Mouse (Mus musculus) Muller cell, postnatal 12 days (primary cell): ENCODE measurements at regions not wholly inside any gene's neighbourhood (a gene's known extent, or its start where the extent isn't known, plus 50 kb on each side); places are given as distances from the start of the nearest gene placed in this dataset.
"Not testable (repeated sequence)": the region's sequence is repeated elsewhere in the genome, so short reads cannot be mapped to it uniquely, and the experiment has no call there.

Source experiments
- DNase-seq: peaks from one replicate; pipeline ENCODE4 v3.0.0-alpha.2; 2015; ENCODE audit errors: inconsistent ontology term

DNA sequence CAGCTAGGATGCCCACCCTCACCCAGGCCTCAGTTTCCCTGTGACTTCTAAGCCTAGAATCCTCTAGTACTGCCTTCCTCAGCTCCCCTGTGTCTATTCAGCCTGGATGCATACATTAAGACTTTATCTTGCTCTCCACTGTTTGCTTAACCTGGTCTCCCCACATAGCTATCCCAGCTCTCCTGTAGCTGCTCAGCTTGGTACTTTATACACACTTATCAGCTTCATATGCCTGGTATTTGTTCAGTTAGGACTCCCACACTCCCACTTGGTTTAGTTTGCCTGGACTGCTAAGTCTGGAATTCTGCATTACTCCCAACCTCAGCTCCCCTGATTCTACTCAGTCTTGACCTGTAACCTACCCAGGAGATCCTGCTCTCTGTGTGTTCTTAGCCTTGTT lies 147.7 kb downstream of the Tmem121 start:
- no peak for DNase-seq

DNA sequence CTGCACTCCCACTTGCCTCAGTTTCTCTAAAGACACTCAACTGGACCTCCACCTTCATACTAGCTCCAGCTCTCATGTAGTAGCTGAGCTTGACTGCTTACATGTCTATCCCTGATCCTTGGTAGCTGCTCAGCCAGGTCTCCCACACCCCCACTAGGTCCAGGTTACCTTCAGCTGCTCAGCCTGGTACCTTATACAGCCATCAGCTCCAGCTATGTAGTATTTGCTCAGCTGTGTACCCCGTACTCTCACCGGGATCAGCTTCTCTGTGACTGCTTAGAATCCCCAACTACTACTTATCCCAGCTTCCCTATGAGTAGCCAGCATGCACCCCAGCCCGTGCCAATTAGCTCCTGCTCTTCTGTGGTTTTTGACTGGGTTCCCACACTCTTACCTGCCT lies 148.1 kb downstream of the Tmem121 start:
- not testable (repeated sequence) for DNase-seq

DNA sequence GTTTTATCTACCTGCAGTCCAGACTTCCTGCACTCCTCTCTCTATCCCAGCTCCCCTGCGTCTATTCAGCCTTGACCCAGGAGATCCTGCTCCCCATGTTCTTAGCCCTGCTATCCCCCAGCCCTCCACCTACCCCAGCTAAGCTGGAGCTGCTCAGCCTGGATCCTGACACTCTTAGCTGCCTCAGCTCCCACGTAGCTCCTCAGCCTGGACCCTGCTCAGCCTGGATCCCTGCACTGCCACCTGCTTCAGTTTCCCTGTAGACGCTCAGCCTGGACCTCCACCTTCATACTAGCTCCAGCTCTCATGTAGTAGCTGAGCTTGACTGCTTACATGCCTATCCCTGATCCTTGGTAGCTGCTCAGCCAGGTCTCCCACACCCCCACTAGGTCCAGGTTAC lies 151.5 kb downstream of the Tmem121 start:
- no peak for DNase-seq

DNA sequence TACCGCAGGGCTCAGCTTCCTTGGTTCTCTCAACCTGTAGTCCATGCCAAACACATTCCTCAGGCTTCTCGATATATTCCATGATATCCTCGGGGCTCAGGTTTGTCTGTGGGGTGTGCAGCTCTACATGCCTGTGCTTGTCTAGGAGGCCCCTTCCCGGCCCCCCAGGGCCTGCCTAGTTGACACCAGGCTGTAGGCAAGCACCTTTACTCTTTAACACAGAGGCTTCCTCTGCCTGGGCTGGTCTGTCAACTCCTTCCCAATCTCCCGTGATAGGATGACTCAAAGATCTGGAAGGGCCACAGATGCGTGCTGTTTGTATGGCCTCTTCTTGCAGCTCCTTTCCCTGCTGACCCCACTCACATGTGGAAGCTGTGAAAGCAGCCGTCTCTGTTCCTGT lies 150.4 kb upstream of the Adam6b start:
- DNase-seq, result no peak

DNA sequence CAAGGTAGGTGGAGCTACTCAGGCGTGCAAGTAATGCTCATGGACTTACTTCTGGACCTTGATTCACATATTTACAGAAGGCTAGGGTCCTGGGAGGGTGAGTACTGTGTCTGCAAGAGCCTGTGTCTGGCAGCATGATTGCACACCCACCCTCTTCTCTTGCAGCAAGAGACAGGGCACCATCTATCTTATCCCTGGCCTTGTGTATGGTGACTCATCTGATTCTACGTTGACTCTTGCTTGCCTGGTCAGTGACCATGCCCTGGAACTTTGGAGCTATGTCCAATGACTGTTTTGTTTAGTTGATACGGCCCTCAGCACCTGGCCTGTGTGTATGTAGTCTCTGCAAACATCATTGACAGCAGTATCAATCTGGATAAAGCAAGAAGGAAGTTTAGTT lies 148.3 kb upstream of the Adam6b start:
- no peak for DNase-seq

DNA sequence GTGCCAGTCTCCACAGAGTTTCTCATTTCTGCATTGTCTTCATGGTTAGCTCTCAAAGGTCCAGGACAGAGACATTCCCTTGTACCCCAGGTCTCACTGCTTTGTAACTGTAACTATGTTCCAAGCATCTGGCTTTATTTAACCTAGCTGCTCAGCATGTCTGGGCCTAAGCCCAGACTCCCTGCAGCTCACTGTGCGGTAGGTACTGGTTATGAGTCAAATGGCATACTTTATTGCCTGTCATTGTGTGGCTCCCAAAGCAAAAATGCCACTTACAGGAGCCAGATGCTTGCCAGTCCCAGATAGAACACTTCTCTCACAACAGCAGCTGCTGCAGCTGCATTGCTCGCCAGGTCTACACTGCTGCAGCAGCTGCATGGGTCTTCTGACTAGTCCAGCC lies 134.2 kb upstream of the Adam6b start:
- no peak for DNase-seq

DNA sequence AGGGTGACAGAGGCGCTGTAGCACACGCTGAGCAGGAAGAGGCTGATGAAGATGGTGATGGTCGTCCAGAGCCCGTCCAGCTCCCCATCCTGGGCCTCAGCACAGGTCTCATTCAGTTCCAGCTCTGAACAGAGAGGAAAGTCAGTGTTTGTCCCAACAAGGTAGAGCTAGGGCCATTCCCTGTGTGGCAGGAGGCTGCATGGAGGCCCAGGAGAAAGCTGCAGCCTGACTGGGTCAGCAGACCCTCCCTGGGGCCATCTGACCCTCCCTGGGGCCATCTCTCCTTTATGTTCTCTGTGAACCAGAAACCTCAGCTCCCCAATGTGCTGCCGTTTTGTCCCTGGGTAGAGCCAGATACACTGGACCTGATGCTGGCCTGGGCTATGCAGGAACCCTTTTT lies 131.2 kb upstream of the Adam6b start:
- DNase-seq, result no peak

DNA sequence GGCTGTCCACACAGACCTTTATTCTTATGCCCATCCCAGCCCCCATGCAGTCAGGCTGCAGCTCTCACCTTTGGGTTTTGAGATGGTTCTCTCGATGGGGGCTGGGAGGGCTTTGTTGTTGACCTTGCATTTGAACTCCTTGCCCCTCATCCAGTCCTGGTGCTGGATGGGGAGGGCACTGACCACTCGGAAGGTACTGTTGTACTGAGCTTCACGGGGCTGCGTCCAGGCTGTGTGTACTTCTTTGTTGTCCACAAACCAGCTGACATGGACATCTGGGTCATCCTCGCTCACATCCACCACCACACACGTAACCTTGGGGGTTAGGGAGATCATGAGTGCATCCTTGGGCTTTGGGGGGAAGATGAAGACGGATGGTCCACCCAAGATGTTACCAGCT lies 129.3 kb upstream of the Adam6b start:
- no peak for DNase-seq

DNA sequence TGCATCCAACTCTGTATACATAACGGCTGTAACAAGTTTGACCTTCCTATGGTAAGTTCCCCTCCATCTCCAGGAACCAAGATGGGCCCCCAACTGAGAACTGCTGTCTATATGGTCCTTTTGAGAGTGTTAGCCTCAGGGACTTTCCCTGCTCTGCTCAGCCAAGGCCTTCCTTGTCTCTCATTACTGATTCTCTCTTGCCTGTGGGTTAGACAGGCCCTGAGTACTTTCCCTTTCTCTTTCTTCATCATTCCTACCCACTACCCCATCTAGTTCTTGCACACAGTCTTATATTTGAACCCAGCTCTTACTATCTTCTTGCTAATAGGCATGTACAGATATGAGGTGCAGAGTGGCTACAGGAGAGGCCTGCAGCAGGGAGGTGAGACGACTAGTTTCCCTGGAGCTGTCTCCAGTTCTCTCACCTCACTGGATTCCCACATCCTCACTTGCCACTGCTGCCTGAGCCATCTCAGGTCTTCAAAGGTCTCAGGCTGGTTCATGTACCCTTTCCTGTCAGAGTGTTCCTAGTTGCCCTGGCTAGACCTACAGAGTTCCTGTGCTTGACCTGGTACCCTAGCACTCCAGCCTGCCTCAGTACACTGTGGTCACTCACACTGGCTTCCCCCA lies 126.8 kb upstream of the Adam6b start:
- no peak for DNase-seq

DNA sequence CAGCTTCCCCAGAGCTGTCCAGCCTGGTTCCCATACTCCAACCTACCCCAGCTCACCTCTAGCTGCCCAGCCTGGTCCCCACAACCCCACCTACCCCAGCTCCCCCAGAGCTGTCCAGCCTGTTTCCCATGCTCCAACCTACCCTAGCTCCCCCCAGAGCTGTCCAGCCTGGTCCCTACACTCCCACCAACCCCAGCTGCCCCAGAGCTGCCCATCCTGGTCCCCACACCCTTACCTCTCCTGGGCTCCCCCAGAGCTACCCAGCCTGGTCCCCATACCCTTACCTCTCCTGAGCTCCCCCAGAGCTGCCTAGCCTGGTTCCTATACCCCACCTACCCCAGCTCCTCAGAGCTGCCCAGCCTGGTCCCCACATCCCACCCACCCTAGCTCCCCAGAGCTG lies 125.3 kb upstream of the Adam6b start:
- no peak for DNase-seq

DNA sequence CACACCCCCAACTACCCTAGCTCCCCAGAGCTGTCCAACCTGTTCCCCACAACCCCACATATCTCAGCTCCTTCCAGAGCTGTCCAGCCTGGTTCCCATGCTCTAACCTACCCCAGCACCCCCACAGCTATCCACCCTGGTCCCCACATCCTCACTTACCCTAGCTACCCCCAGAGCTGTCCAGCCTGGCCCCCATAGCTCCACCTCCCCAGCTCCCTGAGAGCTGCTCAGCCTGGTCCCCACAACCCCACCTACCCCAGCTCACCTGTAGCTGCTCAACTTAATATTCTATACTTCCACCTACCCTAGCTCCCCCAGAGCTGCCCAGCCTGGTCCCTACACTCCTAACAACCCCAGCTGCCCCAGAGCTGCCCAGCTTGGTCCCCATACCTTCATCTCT lies 124.9 kb upstream of the Adam6b start:
- DNase-seq, result no peak

DNA sequence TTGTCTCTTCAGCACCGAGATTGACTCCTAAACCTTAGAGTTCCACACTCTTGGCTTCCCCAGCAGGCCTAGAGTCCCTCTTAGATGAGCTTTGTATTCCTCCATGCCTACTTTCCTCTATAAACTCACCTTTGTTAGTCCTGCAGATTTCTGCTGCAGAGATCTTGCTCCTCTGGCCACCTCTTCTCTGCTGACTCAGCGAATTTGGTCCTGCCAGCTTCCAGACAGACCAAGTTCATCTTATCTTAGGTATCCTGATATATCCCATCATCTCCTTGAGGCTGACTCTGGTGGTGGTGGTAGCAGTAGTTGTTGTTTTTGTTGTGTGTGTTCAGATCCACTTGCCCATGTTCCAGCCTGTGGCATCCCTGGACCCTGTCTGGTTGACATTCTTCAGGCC lies 123.5 kb upstream of the Adam6b start:
- no peak for DNase-seq

DNA sequence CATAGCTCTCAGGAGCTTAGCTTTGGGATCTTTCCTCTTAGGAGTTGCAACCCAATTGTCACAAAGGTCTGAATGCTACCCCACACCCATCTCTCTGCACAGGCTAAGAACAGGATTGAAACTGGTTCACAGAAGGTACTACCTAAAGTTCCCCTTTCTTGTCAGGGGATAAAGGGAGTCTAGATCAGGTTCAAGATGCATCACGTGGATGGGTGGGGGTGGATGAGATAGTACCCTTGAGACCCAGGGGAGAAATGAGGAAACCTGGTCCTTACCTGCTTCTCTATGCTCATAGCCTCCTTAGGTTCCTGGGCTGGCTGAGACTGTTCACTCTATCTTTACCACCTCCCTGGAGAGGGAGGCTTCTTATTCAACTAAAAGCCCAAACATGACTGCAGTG lies 122.9 kb upstream of the Adam6b start:
- no peak for DNase-seq

DNA sequence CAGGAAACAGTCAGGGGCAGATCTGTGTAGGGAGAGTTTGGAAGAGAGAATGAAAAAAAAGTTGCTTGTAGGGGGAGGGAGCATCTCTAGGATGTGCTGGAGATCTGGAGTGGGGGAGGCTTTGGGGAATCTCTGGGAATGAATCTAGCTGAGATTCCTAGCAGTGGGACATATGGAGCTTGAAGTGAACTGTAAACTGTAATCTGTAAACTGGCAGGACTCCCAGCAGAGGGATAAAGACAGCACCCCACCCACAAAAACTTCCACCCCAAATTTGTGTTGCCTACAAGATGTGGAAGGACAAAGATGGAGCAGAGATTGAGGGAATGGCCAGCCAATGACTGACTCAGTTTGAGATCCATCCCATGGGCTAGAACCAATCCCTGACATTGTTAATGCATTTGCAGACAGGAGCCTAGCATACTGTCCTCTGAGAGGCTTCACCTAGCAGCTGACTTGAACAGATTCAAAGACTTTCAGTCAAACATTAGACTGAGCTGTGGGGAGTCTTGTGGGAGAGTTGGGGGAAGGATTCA lies 87.7 kb upstream of the Adam6b start:
- DNase-seq, result no peak

DNA sequence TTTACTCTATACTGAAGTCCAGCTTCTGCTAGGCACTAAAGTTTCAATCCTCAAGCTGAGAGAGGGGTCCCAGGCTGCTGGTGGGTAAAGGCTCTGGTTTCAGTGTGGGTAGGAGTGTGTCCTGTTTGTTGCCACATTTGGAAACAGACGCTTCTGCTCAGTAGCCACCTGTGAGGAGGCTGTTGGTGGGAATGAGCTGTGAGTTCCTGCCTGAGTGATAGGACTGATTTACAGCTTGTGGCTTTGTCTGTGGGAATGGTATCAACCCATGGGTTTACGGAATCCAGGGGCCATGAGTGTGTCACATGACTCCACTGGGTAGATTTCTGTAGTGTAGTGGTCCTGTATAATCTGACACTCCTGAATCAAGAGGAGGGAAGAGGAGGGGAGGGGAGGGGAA lies 86.5 kb upstream of the Adam6b start:
- no peak for DNase-seq

DNA sequence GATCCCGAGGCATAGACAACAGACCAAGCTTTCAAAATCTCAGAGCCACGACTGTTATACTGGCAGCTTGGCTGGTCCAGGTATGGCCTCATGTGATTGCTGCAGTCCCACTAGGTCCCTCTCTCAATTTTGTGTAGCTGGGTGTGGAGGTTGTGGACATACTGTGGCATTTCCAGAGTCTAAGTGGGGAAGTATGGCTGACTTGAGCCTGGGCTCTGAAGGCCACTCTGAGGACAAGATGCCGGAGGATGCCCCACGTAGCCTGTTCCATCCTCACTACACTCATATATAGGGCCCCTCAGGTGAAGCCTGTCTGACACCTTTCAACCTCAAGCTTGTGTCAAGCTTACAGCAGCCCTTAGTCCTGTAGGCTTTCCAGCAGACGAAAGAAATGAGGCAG lies 78.2 kb upstream of the Adam6b start:
- DNase-seq, result no peak

DNA sequence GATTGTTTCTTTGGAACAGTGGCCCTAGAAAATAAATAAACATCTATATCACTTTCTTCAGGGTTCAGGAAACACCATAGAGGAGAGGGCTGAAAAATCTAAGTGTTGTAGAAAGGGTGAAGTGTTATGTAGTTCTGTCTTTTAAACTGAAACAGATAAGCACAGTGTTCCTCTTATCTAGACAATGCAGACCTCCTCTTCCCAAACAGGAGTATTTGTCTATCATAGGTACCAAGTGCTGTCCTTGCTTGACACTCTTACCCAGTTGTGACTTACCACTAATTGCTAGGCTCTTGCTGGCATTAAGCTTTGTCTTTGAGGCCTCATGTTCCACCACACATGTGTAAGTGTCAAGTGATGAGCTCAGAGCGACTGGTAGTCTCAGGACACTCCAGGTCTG lies 75.3 kb upstream of the Adam6b start:
- no peak for DNase-seq

DNA sequence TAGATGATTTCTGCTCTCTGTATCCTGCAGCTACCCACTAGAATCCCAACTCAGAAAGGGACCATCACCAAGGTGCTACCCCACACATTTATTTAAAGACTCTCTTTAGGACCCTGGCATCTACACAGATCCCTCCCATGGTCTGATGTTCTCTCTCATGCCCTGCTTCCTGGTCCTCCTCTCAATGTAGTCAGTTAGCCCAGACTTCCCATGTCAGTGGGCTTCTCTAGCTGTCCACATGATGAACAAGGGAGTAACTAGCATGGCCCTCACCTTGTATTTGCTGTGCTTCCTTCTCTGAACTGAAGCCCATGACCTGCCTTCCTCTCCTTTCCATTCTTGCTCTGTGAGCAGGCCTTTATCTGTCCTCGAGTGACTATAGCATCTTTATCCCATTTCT lies 71.8 kb upstream of the Adam6b start:
- no peak for DNase-seq

DNA sequence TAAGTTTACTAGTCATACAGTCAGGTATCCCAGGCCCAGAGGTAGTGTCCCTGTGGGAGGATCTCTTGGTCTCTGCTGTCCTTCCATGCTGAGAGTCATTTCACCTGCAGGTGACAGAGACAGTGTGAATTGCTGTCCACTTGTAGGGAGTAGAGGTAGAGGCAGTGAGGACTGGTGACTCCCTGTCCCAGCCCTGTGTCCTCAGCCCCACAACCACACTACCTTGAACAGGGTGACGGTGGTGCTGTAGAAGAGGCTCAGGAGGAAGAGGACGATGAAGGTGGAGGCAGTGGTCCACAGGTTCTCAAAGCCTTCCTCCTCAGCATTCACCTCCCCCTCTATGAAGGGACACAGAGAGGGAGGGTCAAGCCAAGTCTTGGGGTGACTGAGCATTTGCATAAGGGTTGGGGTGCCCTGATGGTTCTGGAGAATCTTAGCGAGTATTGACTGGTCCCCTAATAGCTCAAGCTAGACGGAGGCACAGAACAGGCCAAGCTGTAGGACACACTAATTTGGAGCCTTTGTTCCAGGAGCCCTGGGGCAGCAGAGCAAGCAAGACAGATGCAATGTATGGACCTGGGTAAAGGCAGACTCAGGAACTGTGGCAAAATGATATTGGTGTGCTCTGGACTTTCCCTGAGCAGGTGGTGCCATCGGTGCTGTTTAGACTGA lies 70.4 kb upstream of the Adam6b start:
- no peak for DNase-seq

DNA sequence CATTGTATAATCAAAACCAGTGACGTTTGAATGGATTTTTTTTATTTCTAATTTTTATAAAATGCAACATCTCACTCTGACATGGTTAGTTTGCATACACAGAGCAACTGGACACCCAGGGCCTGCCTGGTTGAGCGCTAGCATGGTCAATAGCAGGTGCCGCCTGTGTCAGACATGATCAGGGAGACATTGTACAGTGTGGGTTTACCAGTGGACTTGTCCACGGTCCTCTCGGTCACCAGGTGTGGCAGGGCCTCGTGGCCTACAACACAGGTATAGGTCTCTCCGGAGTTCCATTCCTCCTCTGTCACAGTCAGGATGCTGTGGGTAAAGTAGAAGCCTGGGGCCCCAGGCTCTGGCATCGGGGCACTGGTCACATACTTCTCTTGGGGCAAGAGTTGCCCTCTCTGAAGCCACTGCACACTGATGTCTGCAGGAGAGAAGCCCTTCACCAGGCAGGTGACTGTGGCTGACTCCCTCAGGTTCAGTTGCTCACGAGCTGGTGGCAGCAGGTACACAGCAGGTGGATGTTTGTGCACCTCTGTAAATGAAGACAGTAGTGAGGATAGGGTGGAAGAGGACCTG lies 68.5 kb upstream of the Adam6b start:
- no peak for DNase-seq

DNA sequence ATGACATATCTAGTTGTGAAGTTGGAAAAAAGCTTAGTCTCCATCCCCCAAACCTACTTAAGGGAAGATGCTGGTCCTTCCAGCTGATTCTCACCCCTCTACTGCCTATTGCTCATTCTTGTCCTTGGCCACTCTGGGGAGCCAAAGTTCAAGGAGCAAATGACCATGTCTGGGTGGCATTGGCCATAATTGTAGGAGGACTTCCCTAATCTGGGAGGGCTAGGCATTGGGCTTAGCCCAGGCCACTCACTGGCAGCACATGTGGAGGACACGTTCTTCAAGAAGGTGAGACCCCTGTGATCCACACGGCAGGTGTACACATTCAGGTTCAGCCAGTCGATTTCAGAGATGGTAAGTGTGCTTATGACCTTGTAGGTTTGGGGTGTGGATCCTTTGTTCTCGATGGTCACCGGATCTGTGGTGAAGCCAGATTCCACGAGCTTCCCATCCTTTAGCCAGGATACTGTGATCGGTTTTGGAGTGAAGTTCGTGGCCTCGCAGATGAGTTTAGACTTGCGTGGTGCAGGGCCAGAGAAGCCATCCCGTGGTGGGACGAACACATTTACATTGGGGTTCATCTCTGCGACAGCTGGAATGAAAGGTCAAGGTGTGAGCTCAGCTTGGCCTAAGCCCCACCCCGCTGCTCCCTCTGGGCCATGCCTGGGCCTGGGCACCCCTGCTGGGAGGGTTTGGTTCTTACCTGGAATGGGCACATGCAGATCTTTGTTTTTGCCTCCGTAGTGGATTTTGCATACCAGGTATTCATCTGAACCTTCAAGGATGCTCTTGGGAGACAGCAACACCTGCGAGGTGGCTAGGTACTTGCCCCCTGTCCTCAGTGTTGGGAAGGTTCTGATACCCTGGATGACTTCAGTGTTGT lies 67.4 kb upstream of the Adam6b start:
- DNase-seq, result no peak

DNA sequence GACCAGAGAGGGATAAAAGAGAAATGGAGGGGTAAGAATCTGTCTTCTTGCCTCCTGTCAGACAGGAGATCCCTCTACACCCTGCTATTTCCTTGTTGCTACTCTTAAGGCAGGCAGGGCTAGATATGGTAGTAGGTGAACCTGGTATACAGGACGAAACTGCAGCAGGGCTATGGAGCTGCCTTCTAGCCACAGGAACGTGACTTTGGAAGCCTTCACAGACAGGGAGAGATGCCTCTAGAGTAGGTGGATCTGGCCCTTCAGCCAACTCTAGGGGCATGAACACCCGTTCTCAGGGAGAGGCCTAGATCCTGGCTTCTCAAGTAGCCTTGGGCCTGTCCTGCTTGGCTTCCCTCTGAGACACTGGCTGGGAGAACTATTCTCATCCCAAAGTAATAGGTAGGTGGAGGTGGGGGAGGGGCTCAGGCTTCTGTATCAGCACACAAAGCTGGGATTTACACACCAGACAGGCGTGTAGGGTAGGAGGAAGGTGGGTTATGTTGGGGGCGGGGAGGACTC lies 66.5 kb upstream of the Adam6b start:
- no peak for DNase-seq
